Mouse (Mus musculus) ES-Bruce4 (cell line): ENCODE measurements around the gene Ins2. TPM values are rescaled to one million over a fixed set of nuclear protein-coding genes. Genes with fewer than 3 reads are reported as not detected.

ENCODE experiments used
- H3K27ac ChIP-seq: 2 replicates; pipeline ENCODE4 v1.5.1; 2012; ENCODE audit warnings: low read length, inconsistent platforms; ENCODE audit not compliant: insufficient read depth
- H3K27me3 ChIP-seq: 2 replicates; pipeline ENCODE4 v1.6.1; 2012; ENCODE audit warnings: mild to moderate bottlenecking, low read length, inconsistent platforms; ENCODE audit not compliant: control insufficient read depth, poor library complexity, insufficient read depth, severe bottlenecking
- H3K36me3 ChIP-seq: 2 replicates; pipeline ENCODE4 v1.6.1; 2012; ENCODE audit warnings: inconsistent platforms, mild to moderate bottlenecking, low read length, moderate library complexity; ENCODE audit not compliant: control insufficient read depth, poor library complexity, insufficient read depth, severe bottlenecking
- H3K4me1 ChIP-seq: one replicate; pipeline ENCODE4 v1.8.1; 2011; ENCODE audit warnings: low read length; ENCODE audit not compliant: control insufficient read depth, insufficient read depth
- H3K4me3 ChIP-seq: 2 replicates; pipeline ENCODE4 v1.5.1; 2011; ENCODE audit warnings: low read depth, mild to moderate bottlenecking, low read length
- H3K9ac ChIP-seq: 2 replicates; pipeline ENCODE4 v1.6.1; 2012; ENCODE audit warnings: low read depth, mild to moderate bottlenecking, inconsistent platforms; ENCODE audit not compliant: poor library complexity, severe bottlenecking
- H3K9me3 ChIP-seq: replicated peaks from 2 replicates; pipeline ENCODE4 v1.6.1; 2012; ENCODE audit warnings: mild to moderate bottlenecking, low read length, inconsistent platforms; ENCODE audit not compliant: control insufficient read depth, poor library complexity, insufficient read depth, severe bottlenecking
- CTCF ChIP-seq: IDR thresholded peaks from one replicate; pipeline ENCODE4 v1.8.1; 2011; ENCODE audit warnings: low read depth, low read length
- EP300 ChIP-seq: IDR thresholded peaks from 2 replicates; pipeline ENCODE4 v1.6.1; 2011; ENCODE audit warnings: low read depth, low read length; ENCODE audit not compliant: insufficient read depth
- POLR2A ChIP-seq: IDR thresholded peaks from one replicate; pipeline ENCODE4 v1.8.1; 2011; ENCODE audit warnings: low read length; ENCODE audit not compliant: insufficient read depth
- polyA plus RNA-seq: library from polyadenylated mRNA; stranded (reverse); fragments of >200 nt; gene quantifications from 2 replicates; pipeline ENCODE4 v1.2.4, GENCODE M21; 2011; ENCODE audit warnings: low read depth; ENCODE audit not compliant: missing spikeins, insufficient read depth, insufficient read length

Ins2 gene
- polyA plus RNA-seq, 1 experiment, result not detected

DNA sequence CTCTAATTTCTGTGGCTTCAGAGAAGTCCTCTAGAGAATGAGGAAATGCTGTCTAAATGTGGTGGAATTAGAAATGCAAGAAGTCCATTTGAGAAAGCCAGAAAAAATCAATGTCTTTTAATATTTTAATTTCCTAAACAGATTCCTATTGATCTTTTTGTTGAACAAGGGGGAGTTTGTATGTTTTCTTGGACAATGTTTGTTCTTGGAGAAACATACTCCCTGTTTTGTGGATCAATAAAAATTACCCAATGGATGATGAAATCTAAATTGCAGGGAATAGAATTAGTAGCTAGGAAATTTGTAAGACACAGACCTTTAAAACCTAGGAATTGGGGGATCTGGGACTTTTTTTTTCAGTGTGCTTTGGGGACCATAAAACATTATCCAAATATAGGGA, 81.4 kb downstream of the Ins2 start:
- Histone ChIP-seq H3K4me3 (no peak overlapping the region), H3K9me3 (no peaks in the 10 kb centered on the region), H3K27me3 (peaks cover 56% of the 10 kb centered on the region), H3K27ac (no peak overlapping the region), H3K36me3 (no peaks in the 10 kb centered on the region), H3K4me1 (no peaks in the 10 kb centered on the region), H3K9ac (no peak overlapping the region)
- TF ChIP-seq CTCF (no peak), EP300 (no peak), POLR2A (no peak)

DNA sequence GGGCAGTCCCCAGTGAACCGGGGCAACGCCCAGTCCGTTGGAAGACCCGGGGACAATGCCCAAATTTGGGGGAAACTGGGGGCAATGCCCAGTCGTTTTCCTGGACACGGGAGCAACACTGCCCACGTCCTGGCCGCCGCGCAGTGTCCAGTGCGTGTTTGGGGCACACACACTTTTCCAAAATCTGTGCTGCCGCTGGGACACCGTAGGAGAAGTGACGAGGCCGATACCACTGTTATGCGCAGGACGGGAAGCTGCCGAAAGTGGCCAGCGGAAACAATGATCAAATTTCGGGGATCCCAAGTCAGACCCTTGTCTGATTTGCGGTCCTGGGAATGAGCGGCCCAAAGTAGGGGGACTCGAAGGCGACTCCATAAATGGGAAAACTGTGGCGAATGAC, 82.1 kb downstream of the Ins2 start:
- Histone ChIP-seq H3K4me3 (peak overlapping the region; percentile 56), H3K4me1 (no peaks in the 10 kb centered on the region), H3K9ac (no peak overlapping the region; the same call in 1 of the 2 replicates), H3K9me3 (no peaks in the 10 kb centered on the region), H3K27ac (no peak overlapping the region), H3K36me3 (no peaks in the 10 kb centered on the region), H3K27me3 (peaks cover 56% of the 10 kb centered on the region)
- TF ChIP-seq EP300, result no peak

DNA sequence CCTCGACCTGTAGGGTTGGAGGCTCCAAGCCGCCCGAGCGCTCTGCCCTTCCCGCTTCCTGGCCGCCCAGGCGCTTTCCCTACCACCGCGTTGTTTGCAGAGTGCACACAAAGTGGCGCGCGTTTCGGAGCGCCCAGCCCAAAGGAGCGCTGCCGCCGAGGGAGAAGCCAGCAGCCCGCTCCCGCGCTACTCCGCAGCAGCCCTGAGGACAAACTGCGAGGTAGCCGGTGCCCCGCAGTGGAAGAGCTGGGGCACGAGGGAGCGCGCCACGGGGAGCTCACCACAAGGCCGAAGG, 82.6 kb downstream of the Ins2 start:
- peaks cover 56% of the 10 kb centered on the region for H3K27me3 ChIP-seq
- H3K27ac ChIP-seq, result no peak overlapping the region
- H3K4me3 ChIP-seq, result peak overlapping the region; percentile 56
- no peak for TF ChIP-seq EP300
- no peak for TF ChIP-seq POLR2A
- no peak for TF ChIP-seq CTCF
- no peaks in the 10 kb centered on the region for H3K36me3 ChIP-seq
- no peaks in the 10 kb centered on the region for H3K4me1 ChIP-seq
- H3K9ac ChIP-seq, result peak overlapping the region; percentile 38
- H3K9me3 ChIP-seq, result no peaks in the 10 kb centered on the region

DNA sequence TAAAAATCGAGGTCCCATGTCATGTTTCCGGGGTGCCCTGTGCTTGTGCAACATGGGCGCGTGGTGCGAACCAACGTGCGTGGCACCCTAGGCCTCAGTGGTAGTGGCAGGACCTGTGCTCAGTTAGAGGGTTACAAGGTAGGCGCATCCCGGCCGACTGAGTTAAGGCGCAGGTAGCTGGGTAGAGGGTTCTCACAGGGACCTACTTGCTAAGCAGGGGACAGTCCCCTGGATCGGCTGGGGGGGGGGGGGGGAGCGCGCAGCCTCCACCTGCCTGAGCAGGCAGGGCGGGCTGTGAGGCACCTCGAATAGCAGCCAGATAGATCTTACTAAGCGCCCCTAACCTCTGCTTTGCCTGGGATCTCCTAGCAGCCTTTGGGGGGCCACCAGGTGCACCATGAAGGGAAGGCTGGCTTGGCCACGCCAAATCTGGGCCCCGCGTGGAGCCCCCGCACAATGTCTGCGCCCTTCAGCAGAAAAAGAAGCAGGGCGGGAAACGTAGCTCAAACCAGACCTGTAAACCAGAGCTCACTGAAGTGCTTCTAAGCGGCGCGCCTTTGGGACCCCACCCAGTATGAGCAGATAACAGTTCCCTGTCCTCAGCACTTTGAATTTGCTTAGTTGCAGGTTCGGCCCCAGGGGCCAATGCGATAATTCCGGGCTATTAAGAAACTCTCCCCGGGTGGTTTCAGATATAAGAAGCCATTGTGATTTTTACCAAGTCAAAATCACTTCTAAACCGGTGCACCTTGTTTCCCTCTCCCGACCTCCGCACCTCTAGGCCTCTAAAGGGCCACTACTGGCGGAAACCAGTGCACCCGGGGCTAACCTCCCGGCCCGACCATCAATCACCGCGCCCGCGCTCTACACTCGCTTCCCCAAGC, 83.2 kb downstream of the Ins2 start:
- H3K4me3 ChIP-seq, result peak overlapping the region; percentile 61
- no peak overlapping the region for H3K27ac ChIP-seq
- H3K9ac ChIP-seq, result peak overlapping the region; percentile 53
- H3K36me3 ChIP-seq, result no peaks in the 10 kb centered on the region
- peaks cover 51% of the 10 kb centered on the region for H3K27me3 ChIP-seq
- no peaks in the 10 kb centered on the region for H3K9me3 ChIP-seq
- H3K4me1 ChIP-seq, result no peaks in the 10 kb centered on the region
- no peak for TF ChIP-seq POLR2A
- no peak for TF ChIP-seq EP300
- TF ChIP-seq CTCF, result no peak

DNA sequence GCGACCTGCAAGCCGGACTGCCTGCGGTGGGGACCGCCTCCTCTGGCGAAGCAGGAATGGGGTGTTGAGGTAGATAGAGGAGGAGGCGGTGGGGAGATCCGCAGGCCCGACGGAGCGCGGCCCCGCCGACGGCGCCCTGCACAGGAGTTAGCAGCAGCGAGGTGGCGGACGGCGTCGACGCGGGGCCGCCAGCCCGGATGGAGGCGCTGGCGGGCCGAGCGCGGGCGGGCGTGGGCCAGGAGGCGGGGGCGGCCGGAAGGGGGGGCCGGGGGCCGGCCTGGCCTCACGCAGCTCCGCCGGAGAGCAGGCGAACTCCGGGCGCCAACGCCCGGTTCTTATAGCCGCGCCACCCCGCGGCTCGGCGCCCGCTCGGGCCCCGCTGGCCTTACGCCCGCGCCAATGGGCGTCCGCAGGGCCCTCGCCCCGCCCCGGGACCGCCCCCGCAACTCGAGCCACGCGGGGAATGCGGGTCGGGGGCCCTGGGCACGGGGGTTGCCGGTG, 84.0 kb downstream of the Ins2 start:
- Histone ChIP-seq H3K27ac (no peak overlapping the region), H3K9ac (peak overlapping the region; percentile 53), H3K9me3 (no peaks in the 10 kb centered on the region), H3K36me3 (no peaks in the 10 kb centered on the region), H3K4me3 (peak overlapping the region; percentile 73), H3K4me1 (no peaks in the 10 kb centered on the region), H3K27me3 (peaks cover 48% of the 10 kb centered on the region)
- no peak for TF ChIP-seq CTCF
- TF ChIP-seq POLR2A, result no peak
- no peak for TF ChIP-seq EP300

DNA sequence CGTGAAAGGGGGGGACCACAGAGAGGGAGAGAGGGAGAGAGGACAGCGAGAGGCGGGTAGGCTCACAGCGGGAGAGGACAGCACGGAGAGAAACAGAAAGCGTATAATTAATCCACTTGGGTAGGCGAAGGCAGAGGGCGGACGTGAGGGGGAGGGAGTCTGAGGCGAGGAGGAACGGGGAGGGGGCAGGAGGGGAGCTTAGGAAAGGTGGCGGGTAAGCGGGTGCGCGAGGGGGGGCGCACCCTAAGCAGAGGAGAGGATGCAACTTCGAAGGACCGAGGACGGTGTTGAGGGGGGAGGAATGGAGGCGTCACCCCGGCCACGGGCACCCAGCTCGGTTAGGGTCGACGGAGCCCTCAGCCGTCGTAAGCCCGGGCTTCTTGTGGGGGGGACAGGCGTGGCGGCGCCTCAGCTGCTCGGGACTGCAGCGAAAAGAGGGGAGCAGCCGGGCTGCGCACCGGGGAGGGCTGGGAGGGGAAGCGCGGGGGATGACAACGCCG, 84.5 kb downstream of the Ins2 start:
- Histone ChIP-seq H3K9me3 (no peaks in the 10 kb centered on the region), H3K27ac (no peak overlapping the region), H3K4me1 (no peaks in the 10 kb centered on the region), H3K4me3 (peak overlapping the region; percentile 73), H3K36me3 (no peaks in the 10 kb centered on the region), H3K9ac (peak overlapping the region; percentile 53), H3K27me3 (peaks cover 43% of the 10 kb centered on the region)
- TF ChIP-seq CTCF (no peak), POLR2A (no peak), EP300 (no peak)
